Mouse (Mus musculus) lung, embryonic 16.5 days (tissue): ENCODE results near the gene Olfr550. TPM values are rescaled to one million over a fixed set of nuclear protein-coding genes. Genes with fewer than 3 reads are reported as not detected.
"Not testable (repeated sequence)": the region's sequence is repeated elsewhere in the genome, so short reads cannot be mapped to it uniquely, and the experiment has no call there.

Source experiments
- ATAC-seq: fragments of 200-750 bp; cut with Nextera tagmentation; 2 replicates; pipeline ENCODE4 v1.8.0; 2017; ENCODE audit warnings: low read depth, mild to moderate bottlenecking, moderate library complexity
- H3K27ac ChIP-seq: fragments of 300-500 bp; sonication (generic); 2 replicates; pipeline ENCODE4 v1.5.1; 2014; ENCODE audit warnings: mild to moderate bottlenecking, control low read depth, low read length
- H3K27me3 ChIP-seq: fragments of 300-500 bp; sonication (generic); 2 replicates; pipeline ENCODE4 v1.6.1; 2014; ENCODE audit warnings: low read depth, low read length, mixed read lengths; ENCODE audit not compliant: control insufficient read depth, insufficient read depth
- H3K36me3 ChIP-seq: fragments of 300-500 bp; sonication (generic); 2 replicates; pipeline ENCODE4 v1.6.1; 2014; ENCODE audit warnings: low read length; ENCODE audit not compliant: control insufficient read depth, insufficient read depth
- H3K4me1 ChIP-seq: fragments of 300-500 bp; sonication (generic); replicated peaks from 2 replicates; pipeline ENCODE4 v1.6.1; 2014; ENCODE audit warnings: low read length, mixed read lengths; ENCODE audit not compliant: control insufficient read depth, insufficient read depth
- H3K4me2 ChIP-seq: fragments of 300-500 bp; sonication (generic); 2 replicates; pipeline ENCODE4 v1.6.1; 2014; ENCODE audit warnings: low read depth, low read length, control low read depth
- H3K4me3 ChIP-seq: fragments of 300-500 bp; sonication (generic); 2 replicates; pipeline ENCODE4 v1.5.1; 2014; ENCODE audit warnings: mild to moderate bottlenecking, low read length, control low read depth
- H3K9ac ChIP-seq: fragments of 300-500 bp; sonication (generic); 2 replicates; pipeline ENCODE4 v1.6.1; 2014; ENCODE audit warnings: low read length, control low read depth
- H3K9me3 ChIP-seq: fragments of 300-500 bp; sonication (generic); 2 replicates; pipeline ENCODE4 v1.6.1; 2016; ENCODE audit warnings: low read length; ENCODE audit not compliant: control insufficient read depth
- WGBS: fragments of 180-500 bp; shearing (Covaris S2); extraction: QIAGEN DNeasy Blood & Tissue Kit; methylation state at CpG from one replicate; pipeline ENCODE4 v1.1.7; 2014; 5-methylcytosine and 5-hydroxymethylcytosine counted together
- polyA plus RNA-seq: library from polyadenylated mRNA; unstranded; fragments of >200 nt; fragmentation: Nextera tagmentation; extraction: Ambion mirVana; gene quantifications from 2 replicates; pipeline ENCODE4 v1.2.1, GENCODE M21; 2015

The Olfr550 gene
- polyA plus RNA-seq, 1 experiment from 2014 or later = not detected

GRCm38 (mm10) chr7:102573174-102573830 is 2.1 kb downstream of the Olfr550 start:
- Histone ChIP-seq H3K4me1 (no peaks in the 10 kb centered on the region), H3K4me3 (no peak overlapping the region)
- 53% methylated on average over 3 of the region's 3 CpGs for WGBS

GRCm38 (mm10) chr7:102575998-102576397 is 4.8 kb downstream of the Olfr550 start:
- Histone ChIP-seq H3K9ac (no peak overlapping the region), H3K4me3 (no peak overlapping the region), H3K4me2 (no peak overlapping the region), H3K27me3 (no peaks in the 10 kb centered on the region), H3K4me1 (no peaks in the 10 kb centered on the region), H3K27ac (no peak overlapping the region), H3K9me3 (no peaks in the 10 kb centered on the region), H3K36me3 (no peaks in the 10 kb centered on the region)
- WGBS = 57% methylated on average over 6 of the region's 6 CpGs
- no peak for ATAC-seq

More at GRCm38 (mm10) chr7:102573174-102573830, 2.1 kb downstream of the Olfr550 start:
- no peak overlapping the region for H3K27ac ChIP-seq
- H3K4me2 ChIP-seq = no peak overlapping the region
- H3K27me3 ChIP-seq = no peaks in the 10 kb centered on the region
- no peak for ATAC-seq
- H3K9ac ChIP-seq = no peak overlapping the region
- H3K9me3 ChIP-seq = no peaks in the 10 kb centered on the region
- no peaks in the 10 kb centered on the region for H3K36me3 ChIP-seq

- WGBS = 93% methylated on average over 3 of the region's 3 CpGs
- Histone ChIP-seq H3K27me3 (no peaks in the 10 kb centered on the region), H3K4me2 (no peak within 1 kb of the TSS), H3K27ac (no peak within 1 kb of the TSS), H3K9ac (no peak within 1 kb of the TSS), H3K9me3 (no peaks in the 10 kb centered on the region), H3K4me3 (no peak within 1 kb of the TSS), H3K4me1 (no peaks in the 10 kb centered on the region), H3K36me3 (no peaks in the 10 kb centered on the region)
- no peak for ATAC-seq
Observed at GRCm38 (mm10) chr7:102591786-102592185, 20.5 kb downstream of the Olfr550 start, which contains the start of gene Olfr551. Olfr551 (minus strand) TSS chr7:102591886.

GRCm38 (mm10) chr7:102597378-102598031 is 26.3 kb downstream of the Olfr550 start, which contains the start of gene Olfr552:
Olfr552 (plus strand) TSS chr7:102597770.
- ATAC-seq = no peak
- no peak within 1 kb of the TSS for H3K27ac ChIP-seq
- H3K4me3 ChIP-seq = no peak within 1 kb of the TSS
- H3K27me3 ChIP-seq = no peaks in the 10 kb centered on the region
- H3K4me2 ChIP-seq = no peak within 1 kb of the TSS
- H3K4me1 ChIP-seq = no peaks in the 10 kb centered on the region
- no peaks in the 10 kb centered on the region for H3K36me3 ChIP-seq
- no peaks in the 10 kb centered on the region for H3K9me3 ChIP-seq
- WGBS = 45% methylated on average over 1 of the region's 1 CpGs
- H3K9ac ChIP-seq = no peak within 1 kb of the TSS

- H3K9ac ChIP-seq = no peak within 1 kb of the TSS
- no peaks in the 10 kb centered on the region for H3K36me3 ChIP-seq
- H3K4me2 ChIP-seq = no peak within 1 kb of the TSS
- H3K27me3 ChIP-seq = no peaks in the 10 kb centered on the region
- H3K27ac ChIP-seq = no peak within 1 kb of the TSS
- no peaks in the 10 kb centered on the region for H3K9me3 ChIP-seq
- H3K4me3 ChIP-seq = no peak within 1 kb of the TSS
- ATAC-seq = no peak
- no peaks in the 10 kb centered on the region for H3K4me1 ChIP-seq
Observed at GRCm38 (mm10) chr7:102618118-102618517, 46.9 kb downstream of the Olfr550 start, which contains the start of gene Olfr553. Olfr553 (minus strand) TSS chr7:102618218.

GRCm38 (mm10) chr7:102619608-102620007 is 48.4 kb downstream of the Olfr550 start:
- WGBS = 33% methylated on average over 5 of the region's 5 CpGs
- peak; percentile 74 for ATAC-seq
- no peak overlapping the region for H3K27ac ChIP-seq
- H3K9ac ChIP-seq = no peak overlapping the region
- H3K4me2 ChIP-seq = no peak overlapping the region
- H3K9me3 ChIP-seq = no peaks in the 10 kb centered on the region
- no peaks in the 10 kb centered on the region for H3K4me1 ChIP-seq
- no peaks in the 10 kb centered on the region for H3K36me3 ChIP-seq
- no peaks in the 10 kb centered on the region for H3K27me3 ChIP-seq
- H3K4me3 ChIP-seq = no peak overlapping the region

- not testable (repeated sequence) for ATAC-seq
Observed at GRCm38 (mm10) chr7:102620368-102620767, 49.1 kb downstream of the Olfr550 start.

More at GRCm38 (mm10) chr7:102620368-102620767, 49.1 kb downstream of the Olfr550 start:
- not testable (repeated sequence) for H3K9me3 ChIP-seq, H3K4me2 ChIP-seq, H3K9ac ChIP-seq, H3K36me3 ChIP-seq, H3K4me3 ChIP-seq, H3K4me1 ChIP-seq, H3K27me3 ChIP-seq, H3K27ac ChIP-seq
- 83% methylated on average over 19 of the region's 19 CpGs for WGBS

Other genes starting within 250 kb of the Olfr550 start
- 160 and 162 TPM in 2 replicates for gene Rrm1, start 129.7 kb upstream of the Olfr550 start, polyA plus RNA-seq
- 0.18 TPM in 1 of 2 replicates, not detected in the other for gene Olfr543, start 89.8 kb upstream of the Olfr550 start, polyA plus RNA-seq
- 0.06 and 0.08 TPM in 2 replicates for gene Olfr544, start 83.1 kb upstream of the Olfr550 start, polyA plus RNA-seq
- not detected in 2 replicates for gene Olfr545, start 71.9 kb upstream of the Olfr550 start, polyA plus RNA-seq
- gene Olfr547, start 36.7 kb upstream of the Olfr550 start, polyA plus RNA-seq = not detected in 2 replicates
- not detected in 2 replicates for gene Olfr548-ps1, start 30.5 kb upstream of the Olfr550 start, polyA plus RNA-seq
- gene Olfr549, start 21.6 kb upstream of the Olfr550 start, polyA plus RNA-seq = not detected in 2 replicates
- gene Trim21, start 6.0 kb upstream of the Olfr550 start, polyA plus RNA-seq = 1.1 TPM in 2 replicates
- gene Olfr551, start 20.4 kb downstream of the Olfr550 start, polyA plus RNA-seq = not detected in 2 replicates
- gene Olfr552, start 26.3 kb downstream of the Olfr550 start, polyA plus RNA-seq = not detected in 2 replicates
- gene Olfr553, start 46.8 kb downstream of the Olfr550 start, polyA plus RNA-seq = not detected in 2 replicates
- not detected in 2 replicates for gene Olfr554, start 67.0 kb downstream of the Olfr550 start, polyA plus RNA-seq
- not detected in 2 replicates for gene Olfr555, start 87.4 kb downstream of the Olfr550 start, polyA plus RNA-seq
- gene Olfr556, start 93.5 kb downstream of the Olfr550 start, polyA plus RNA-seq = not detected in 2 replicates
- gene Trim68, start 115.9 kb downstream of the Olfr550 start, polyA plus RNA-seq = 15.6 and 17.3 TPM in 2 replicates
- gene Olfr557, start 124.5 kb downstream of the Olfr550 start, polyA plus RNA-seq = not detected in 2 replicates
- 0.47 and 0.48 TPM in 2 replicates for gene Olfr558, start 130.8 kb downstream of the Olfr550 start, polyA plus RNA-seq
- not detected in 2 replicates for gene Olfr33, start 147.6 kb downstream of the Olfr550 start, polyA plus RNA-seq
- not detected in 2 replicates for gene Olfr559, start 156.0 kb downstream of the Olfr550 start, polyA plus RNA-seq
- not detected in 2 replicates for gene Olfr560, start 187.9 kb downstream of the Olfr550 start, polyA plus RNA-seq
- gene Olfr78, start 188.0 kb downstream of the Olfr550 start, polyA plus RNA-seq = 0.23 and 0.25 TPM in 2 replicates
- gene Olfr561, start 199.8 kb downstream of the Olfr550 start, polyA plus RNA-seq = not detected in 2 replicates
- gene Olfr564, start 232.0 kb downstream of the Olfr550 start, polyA plus RNA-seq = not detected in 2 replicates